Mouse (Mus musculus): ENCODE measurements around the gene Cyp2s1. TPM values are rescaled to one million over a fixed set of nuclear protein-coding genes. Genes with fewer than 3 reads are reported as not detected.
A peak's percentile ranks its signal among the peaks of the same experiment; 100 is the strongest.

The Cyp2s1 gene
- total and polyA plus RNA-seq, 3 experiments, result not detected

DNA sequence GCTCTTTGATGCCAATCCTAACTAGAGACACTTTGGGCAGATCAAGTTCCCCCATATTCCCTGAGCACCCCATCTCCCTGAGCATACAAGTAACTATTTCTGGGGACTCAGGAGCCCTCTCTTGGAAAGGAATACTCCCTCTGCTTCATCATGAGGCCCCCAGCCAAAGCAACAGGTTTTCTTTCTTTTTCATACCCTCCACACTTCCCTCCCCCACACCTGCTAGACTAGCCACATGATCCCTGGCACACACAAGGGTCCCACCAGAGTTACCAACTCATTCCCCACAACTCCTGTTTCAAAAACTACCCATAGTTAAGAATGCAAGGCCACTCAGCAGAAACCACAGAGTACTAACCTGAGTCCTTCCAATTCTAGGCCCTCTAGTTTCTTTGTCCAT is 63.6 kb downstream of the Cyp2s1 start:
- peaks cover 17 to 26% of the 10 kb centered on the region in 2 experiments for H3K36me3 ChIP-seq (ENCODE audit: control insufficient read depth in 1 of 2, insufficient read depth in 2 of 2, low read length in 2 of 2)
- H3K9ac ChIP-seq (ENCODE audit: control insufficient read depth, low read depth, low read length, poor library complexity, severe bottlenecking), result peak overlapping the region; percentile 100
- H3K27me3 ChIP-seq (ENCODE audit: control insufficient read depth in 1 of 2, insufficient read depth in 2 of 2, low read length in 2 of 2), result no peaks in the 10 kb centered on the region; a peak in 1 of 4 replicates
- peaks cover 43% of the 10 kb centered on the region for H3K79me2 ChIP-seq (ENCODE audit: control insufficient read depth, insufficient read depth, low read length, poor library complexity)
- peak; percentile 30 for DNase-seq (ENCODE audit: low read depth, low spot score)
- H3K9me3 ChIP-seq (replicated peaks; ENCODE audit: insufficient read depth, low read length), result no peaks in the 10 kb centered on the region
- peak overlapping the region; percentile 92 to 97 for H3K4me3 ChIP-seq (ENCODE audit: control insufficient read depth in 1 of 2, insufficient read depth in 1 of 2, low read depth in 2 of 2, low read length in 2 of 2)
- TF ChIP-seq ELF1 (IDR thresholded peaks at IDR 0.05; ENCODE audit: low read depth, low read length), result no peak
- 0 out of 2 replicates have a peak, but pooled peaks have one; percentile 0 for TF ChIP-seq TBP (IDR thresholded peaks at IDR 0.05; ENCODE audit: low read depth, low read length)
- TF ChIP-seq CHD1 (IDR thresholded peaks at IDR 0.05; ENCODE audit: low read depth, low read length), result no peak
- peak overlapping the region; percentile 31; the same call in 1 of the 2 replicates for H3K27ac ChIP-seq (ENCODE audit: control insufficient read depth, low read depth, low read length)
- peaks cover 2 to 18% of the 10 kb centered on the region in 2 experiments; a peak in 3 of 4 replicates for H3K4me1 ChIP-seq (ENCODE audit: control insufficient read depth in 1 of 2, insufficient read depth in 2 of 2, low read length in 2 of 2)

Other genes starting within 250 kb of the Cyp2s1 start
- gene Erich4, start 201.0 kb downstream of the Cyp2s1 start, total RNA-seq (2012; rRNA removed), result not detected in 2 replicates
- gene Erich4, start 201.0 kb downstream of the Cyp2s1 start, polyA plus RNA-seq (2012; ENCODE audit: insufficient read depth in 1 of 2, insufficient read length in 2 of 2, low read depth in 1 of 2, low replicate concordance in 2 of 2, missing spikeins in 1 of 2), result not detected
- gene Dmac2, start 197.5 kb downstream of the Cyp2s1 start, total RNA-seq (2012; rRNA removed), result 12.4 and 14.8 TPM in 2 replicates
- gene Dmac2, start 197.5 kb downstream of the Cyp2s1 start, polyA plus RNA-seq (2012; ENCODE audit: insufficient read depth in 1 of 2, insufficient read length in 2 of 2, low read depth in 1 of 2, low replicate concordance in 2 of 2, missing spikeins in 1 of 2), result 10 to 100 TPM in 1 of 2 experiments, not detected in 1; 32.8 TPM
- gene B3gnt8, start 190.3 kb downstream of the Cyp2s1 start, total RNA-seq (2012; rRNA removed), result 0.46 TPM in 2 replicates
- 1 to 10 TPM in 1 of 2 experiments, not detected in 1; 1.6 TPM for gene B3gnt8, start 190.3 kb downstream of the Cyp2s1 start, polyA plus RNA-seq (2012; ENCODE audit: insufficient read depth in 1 of 2, insufficient read length in 2 of 2, low read depth in 1 of 2, low replicate concordance in 2 of 2, missing spikeins in 1 of 2)
- gene Bckdha, start 157.9 kb downstream of the Cyp2s1 start, total RNA-seq (2012; rRNA removed), result 21.4 and 27.0 TPM in 2 replicates
- gene Bckdha, start 157.9 kb downstream of the Cyp2s1 start, polyA plus RNA-seq (2012; ENCODE audit: insufficient read depth in 1 of 2, insufficient read length in 2 of 2, low read depth in 1 of 2, low replicate concordance in 2 of 2, missing spikeins in 1 of 2), result 10 to 100 TPM in 1 of 2 experiments, not detected in 1; 33.1 TPM
- gene Exosc5, start 157.7 kb downstream of the Cyp2s1 start, total RNA-seq (2012; rRNA removed), result 106 and 109 TPM in 2 replicates
- 100 to 1,000 TPM in 1 of 2 experiments, not detected in 1; 134 TPM for gene Exosc5, start 157.7 kb downstream of the Cyp2s1 start, polyA plus RNA-seq (2012; ENCODE audit: insufficient read depth in 1 of 2, insufficient read length in 2 of 2, low read depth in 1 of 2, low replicate concordance in 2 of 2, missing spikeins in 1 of 2)
- gene Tmem91, start 141.7 kb downstream of the Cyp2s1 start, total RNA-seq (2012; rRNA removed), result 0.59 and 0.89 TPM in 2 replicates
- gene Tmem91, start 141.7 kb downstream of the Cyp2s1 start, polyA plus RNA-seq (2012; ENCODE audit: insufficient read depth in 1 of 2, insufficient read length in 2 of 2, low read depth in 1 of 2, low replicate concordance in 2 of 2, missing spikeins in 1 of 2), result 1 to 10 TPM in 1 of 2 experiments, not detected in 1; 3.3 TPM
- 70.4 TPM in 2 replicates for gene B9d2, start 136.1 kb downstream of the Cyp2s1 start, total RNA-seq (2012; rRNA removed)
- 100 to 1,000 TPM in 1 of 2 experiments, not detected in 1; 108 TPM for gene B9d2, start 136.1 kb downstream of the Cyp2s1 start, polyA plus RNA-seq (2012; ENCODE audit: insufficient read depth in 1 of 2, insufficient read length in 2 of 2, low read depth in 1 of 2, low replicate concordance in 2 of 2, missing spikeins in 1 of 2)
- gene Tgfb1, start 129.9 kb downstream of the Cyp2s1 start, total RNA-seq (2012; rRNA removed), result 108 and 121 TPM in 2 replicates
- gene Tgfb1, start 129.9 kb downstream of the Cyp2s1 start, polyA plus RNA-seq (2012; ENCODE audit: insufficient read depth in 1 of 2, insufficient read length in 2 of 2, low read depth in 1 of 2, low replicate concordance in 2 of 2, missing spikeins in 1 of 2), result 100 to 1,000 TPM; 164 to 489 TPM
- 8.0 and 8.4 TPM in 2 replicates for gene Ccdc97, start 97.8 kb downstream of the Cyp2s1 start, total RNA-seq (2012; rRNA removed)
- 10 to 100 TPM in 1 of 2 experiments, not detected in 1; 39.7 TPM for gene Ccdc97, start 97.8 kb downstream of the Cyp2s1 start, polyA plus RNA-seq (2012; ENCODE audit: insufficient read depth in 1 of 2, insufficient read length in 2 of 2, low read depth in 1 of 2, low replicate concordance in 2 of 2, missing spikeins in 1 of 2)
- 56.1 and 57.2 TPM in 2 replicates for gene Hnrnpul1, start 62.2 kb downstream of the Cyp2s1 start, total RNA-seq (2012; rRNA removed)
- gene Hnrnpul1, start 62.2 kb downstream of the Cyp2s1 start, polyA plus RNA-seq (2012; ENCODE audit: insufficient read depth in 1 of 2, insufficient read length in 2 of 2, low read depth in 1 of 2, low replicate concordance in 2 of 2, missing spikeins in 1 of 2), result 100 to 1,000 TPM; 181 to 215 TPM
- 0.13 and 0.19 TPM in 2 replicates for gene Axl, start 28.2 kb downstream of the Cyp2s1 start, total RNA-seq (2012; rRNA removed)
- not detected for gene Axl, start 28.2 kb downstream of the Cyp2s1 start, polyA plus RNA-seq (2012; ENCODE audit: insufficient read depth in 1 of 2, insufficient read length in 2 of 2, low read depth in 1 of 2, low replicate concordance in 2 of 2, missing spikeins in 1 of 2)
- gene Cyp2b10, start 80.7 kb upstream of the Cyp2s1 start, total RNA-seq (2012; rRNA removed), result not detected in 2 replicates
- not detected for gene Cyp2b10, start 80.7 kb upstream of the Cyp2s1 start, polyA plus RNA-seq (2012; ENCODE audit: insufficient read depth in 1 of 2, insufficient read length in 2 of 2, low read depth in 1 of 2, low replicate concordance in 2 of 2, missing spikeins in 1 of 2)
- gene Cyp2b13, start 244.6 kb upstream of the Cyp2s1 start, total RNA-seq (2012; rRNA removed), result not detected in 2 replicates
- gene Cyp2b13, start 244.6 kb upstream of the Cyp2s1 start, polyA plus RNA-seq (2012; ENCODE audit: insufficient read depth in 1 of 2, insufficient read length in 2 of 2, low read depth in 1 of 2, low replicate concordance in 2 of 2, missing spikeins in 1 of 2), result not detected